Comparison of ENCODE assay signal across 17 mouse cellular contexts in the genomic region with DNA sequence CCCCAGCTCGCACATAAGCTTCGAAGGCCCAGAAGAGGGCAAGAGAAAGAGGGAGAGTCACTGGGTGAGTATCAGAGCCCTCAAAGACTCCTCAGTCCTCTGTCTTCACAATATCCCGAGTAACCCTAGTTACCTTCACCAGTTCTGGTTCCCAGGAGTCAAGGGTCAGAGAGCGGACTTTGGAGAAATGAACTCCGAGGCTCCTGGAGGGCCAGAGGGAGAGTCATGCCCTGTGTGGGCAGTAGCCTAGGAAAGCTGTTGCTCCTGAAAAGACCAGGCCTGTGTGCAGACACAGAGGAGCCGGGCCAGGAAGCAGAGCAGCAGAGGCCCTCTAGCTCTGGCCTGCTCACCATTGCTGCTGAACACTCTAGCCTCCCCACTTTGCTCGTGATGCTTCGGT. TPM values are rescaled to one million over a fixed set of nuclear protein-coding genes. Genes with fewer than 3 reads are reported as not detected.
DNase-seq lines count a peak whose midpoint lies in the region; ATAC-seq and TF ChIP-seq lines count a peak whose summit lies in the region.
"Had no signal": no experiment of that assay in that cellular context is flagged by ENCODE, and none has a peak within 500 bp of the region (broad histone marks: within the 10 kb centered on the region; RNA-seq: fewer than 3 reads in every experiment).

No protein-coding gene starts in this region.

- peaks cover 13% of the 10 kb centered on the region for H3K27me3 ChIP-seq in hindbrain, embryonic 10.5 days (ENCODE audit: insufficient read depth, poor library complexity, severe bottlenecking)
- peaks cover 20% of the 10 kb centered on the region for H3K27me3 ChIP-seq in hindbrain, embryonic 12.5 days
- H3K27me3 ChIP-seq in liver, embryonic 13.5 days, result 0 out of 2 replicates have a peak, but pooled peaks cover 4% of the 10 kb centered on the region
- H3K27me3 ChIP-seq in liver, postnatal 0 days (ENCODE audit: insufficient read depth, low read length), result no peaks in the 10 kb centered on the region
- H3K27me3 ChIP-seq in limb, embryonic 15.5 days, result no peaks in the 10 kb centered on the region
- H3K27me3 ChIP-seq: Patski had no signal

- no peak for TF ChIP-seq CTCF in gastrocnemius, adult 2 months (IDR thresholded peaks at IDR 0.05)
- no peak for TF ChIP-seq CTCF in liver, postnatal 0 days (IDR thresholded peaks at IDR 0.05; ENCODE audit: low read depth)

- H3K4me2 ChIP-seq in hindbrain, embryonic 12.5 days (replicated peaks), result no peak overlapping the region
- no peak overlapping the region for H3K4me2 ChIP-seq in liver, embryonic 13.5 days
- no peak overlapping the region for H3K4me2 ChIP-seq in liver, postnatal 0 days (ENCODE audit: low read depth, low read length)
- H3K4me2 ChIP-seq in limb, embryonic 15.5 days, result no peak overlapping the region
- H3K4me2 ChIP-seq: forebrain, embryonic 12.5 days; midbrain, embryonic 15.5 days had no signal

- no peaks in the 10 kb centered on the region for H3K36me3 ChIP-seq in hindbrain, embryonic 10.5 days
- H3K36me3 ChIP-seq in hindbrain, embryonic 12.5 days, result no peaks in the 10 kb centered on the region
- no peaks in the 10 kb centered on the region for H3K36me3 ChIP-seq in liver, embryonic 13.5 days
- H3K36me3 ChIP-seq in liver, postnatal 0 days (replicated peaks; ENCODE audit: insufficient read depth, low read length), result 0 out of 2 replicates have a peak, but pooled peaks cover 11% of the 10 kb centered on the region
- no peaks in the 10 kb centered on the region for H3K36me3 ChIP-seq in limb, embryonic 15.5 days
- H3K36me3 ChIP-seq: forebrain, embryonic 12.5 days; midbrain, embryonic 15.5 days had no signal

- H3K9ac ChIP-seq in hindbrain, embryonic 12.5 days, result no peak overlapping the region
- H3K9ac ChIP-seq in liver, embryonic 13.5 days, result peak overlapping the region; percentile 20; the same call in 1 of the 2 replicates
- H3K9ac ChIP-seq in liver, postnatal 0 days (replicated peaks), result no peak overlapping the region
- no peak overlapping the region for H3K9ac ChIP-seq in limb, embryonic 15.5 days
- H3K9ac ChIP-seq: forebrain, embryonic 12.5 days; midbrain, embryonic 15.5 days had no signal

- TF ChIP-seq EP300 in liver, postnatal 0 days (IDR thresholded peaks at IDR 0.05; ENCODE audit: low read depth), result no peak

- WGBS in hindbrain, embryonic 10.5 days, result 84% methylated on average over 8 of the region's 8 CpGs
- WGBS in hindbrain, embryonic 12.5 days, result 87% methylated on average over 8 of the region's 8 CpGs
- WGBS in liver, embryonic 13.5 days (ENCODE audit: insufficient replicate concordance), result 78% methylated on average over 8 of the region's 8 CpGs
- WGBS in liver, postnatal 0 days (ENCODE audit: insufficient replicate concordance), result 80% methylated on average over 8 of the region's 8 CpGs
- 78% methylated on average over 8 of the region's 8 CpGs for WGBS in limb, embryonic 15.5 days

- ATAC-seq in hindbrain, embryonic 12.5 days (ENCODE audit: low FRiP score), result no peak
- no peak for ATAC-seq in liver, embryonic 13.5 days (ENCODE audit: low read depth)
- no peak for ATAC-seq in liver, postnatal 0 days
- no peak for ATAC-seq in limb, embryonic 15.5 days (ENCODE audit: insufficient number of reproducible peaks, low FRiP score, low TSS enrichment, low read depth)
- ATAC-seq: midbrain, embryonic 15.5 days; Patski had no signal

- no peak for DNase-seq in gastrocnemius, adult 2 months
- DNase-seq in gastrocnemius, postnatal 10 days, result no peak
- no peak for DNase-seq in hindbrain, embryonic 10.5 days (ENCODE audit: low spot score)
- DNase-seq in liver, embryonic 13.5 days, result no peak
- no peak for DNase-seq in liver, postnatal 0 days
- DNase-seq in right cerebral cortex, adult 2 months (ENCODE audit: low spot score in 2 of 2), result no peak
- DNase-seq: cerebellum, adult 11 months; layer of hippocampus, postnatal 36 days; left cerebral cortex, postnatal 4 days had no signal

- peak overlapping the region; percentile 46 for H3K4me3 ChIP-seq in gastrocnemius, adult 2 months
- no peak overlapping the region for H3K4me3 ChIP-seq in hindbrain, embryonic 10.5 days
- H3K4me3 ChIP-seq in hindbrain, embryonic 12.5 days, result no peak overlapping the region
- H3K4me3 ChIP-seq in liver, embryonic 13.5 days (replicated peaks), result no peak overlapping the region
- no peak overlapping the region for H3K4me3 ChIP-seq in liver, postnatal 0 days (ENCODE audit: low read depth, low read length)
- H3K4me3 ChIP-seq in limb, embryonic 15.5 days, result no peak overlapping the region
- H3K4me3 ChIP-seq: forebrain, embryonic 12.5 days; midbrain, embryonic 15.5 days had no signal

- H3K27ac ChIP-seq in gastrocnemius, adult 2 months, result peak overlapping the region; percentile 72
- peak overlapping the region; percentile 40 for H3K27ac ChIP-seq in hindbrain, embryonic 10.5 days
- H3K27ac ChIP-seq in hindbrain, embryonic 12.5 days, result no peak overlapping the region
- peak overlapping the region; percentile 56 for H3K27ac ChIP-seq in liver, embryonic 13.5 days
- H3K27ac ChIP-seq in liver, postnatal 0 days (ENCODE audit: low read depth), result no peak overlapping the region
- H3K27ac ChIP-seq in limb, embryonic 15.5 days, result 0 out of 2 replicates have a peak overlapping the region, but pooled peaks have one; percentile 24
- H3K27ac ChIP-seq: forebrain, embryonic 12.5 days; midbrain, embryonic 15.5 days had no signal

- intact Hi-C loops in gastrocnemius, adult 2 months (cut with DNase I), result no loop called here

- peaks cover 34% of the 10 kb centered on the region for H3K4me1 ChIP-seq in hindbrain, embryonic 10.5 days (replicated peaks)
- peaks cover 16% of the 10 kb centered on the region for H3K4me1 ChIP-seq in hindbrain, embryonic 12.5 days
- peaks cover 77% of the 10 kb centered on the region for H3K4me1 ChIP-seq in liver, embryonic 13.5 days (replicated peaks)
- H3K4me1 ChIP-seq in liver, postnatal 0 days (ENCODE audit: insufficient read depth), result peaks cover 30% of the 10 kb centered on the region
- peaks cover 21% of the 10 kb centered on the region for H3K4me1 ChIP-seq in limb, embryonic 15.5 days

- no peaks in the 10 kb centered on the region for H3K9me3 ChIP-seq in hindbrain, embryonic 10.5 days
- H3K9me3 ChIP-seq in hindbrain, embryonic 12.5 days (replicated peaks), result no peaks in the 10 kb centered on the region
- no peaks in the 10 kb centered on the region for H3K9me3 ChIP-seq in liver, embryonic 13.5 days (replicated peaks)
- no peaks in the 10 kb centered on the region for H3K9me3 ChIP-seq in liver, postnatal 0 days (ENCODE audit: low read length)
- no peaks in the 10 kb centered on the region for H3K9me3 ChIP-seq in limb, embryonic 15.5 days
- H3K9me3 ChIP-seq: forebrain, embryonic 12.5 days; midbrain, embryonic 15.5 days had no signal

RNA-seq across cellular contexts. Expression of gene Kctd11, which starts 3.5 kb away (rescaled TPM):
- 1 to 10 TPM; 1.3 to 1.7 TPM for total RNA-seq in gastrocnemius, adult 2 months (2021)
- total RNA-seq in gastrocnemius, postnatal 10 days (2021), result 1 to 10 TPM; 2.3 to 3.7 TPM
- polyA plus RNA-seq in hindbrain, embryonic 10.5 days (2016; fragmentation: Nextera tagmentation; extraction: Ambion mirVana), result 5.2 and 6.8 TPM in 2 replicates
- 2.9 and 3.2 TPM in 2 replicates for polyA plus RNA-seq in hindbrain, embryonic 12.5 days (2016; fragmentation: Nextera tagmentation; extraction: Ambion mirVana)
- 0.89 and 1.3 TPM in 2 replicates for polyA plus RNA-seq in liver, embryonic 13.5 days (2015; fragmentation: Nextera tagmentation; extraction: Ambion mirVana)
- polyA plus RNA-seq in liver, postnatal 0 days (2015; fragmentation: Nextera tagmentation; extraction: Ambion mirVana), result 0.92 and 0.95 TPM in 2 replicates
- 20.5 TPM in 2 replicates for polyA plus RNA-seq in limb, embryonic 15.5 days (2015; fragmentation: Nextera tagmentation; extraction: Ambion mirVana)

RNA-seq across cellular contexts. Expression of gene Tmem95, which starts 6.8 kb away (rescaled TPM):
- total RNA-seq in gastrocnemius, adult 2 months (2021), result not detected
- total RNA-seq in gastrocnemius, postnatal 10 days (2021), result not detected
- not detected in 2 replicates for polyA plus RNA-seq in hindbrain, embryonic 10.5 days (2016; fragmentation: Nextera tagmentation; extraction: Ambion mirVana)
- polyA plus RNA-seq in hindbrain, embryonic 12.5 days (2016; fragmentation: Nextera tagmentation; extraction: Ambion mirVana), result not detected in 2 replicates
- polyA plus RNA-seq in liver, embryonic 13.5 days (2015; fragmentation: Nextera tagmentation; extraction: Ambion mirVana), result not detected in 2 replicates
- polyA plus RNA-seq in liver, postnatal 0 days (2015; fragmentation: Nextera tagmentation; extraction: Ambion mirVana), result not detected in 2 replicates
- 0.31 and 0.73 TPM in 2 replicates for polyA plus RNA-seq in limb, embryonic 15.5 days (2015; fragmentation: Nextera tagmentation; extraction: Ambion mirVana)
- total RNA-seq: hematopoietic stem cell, adult 5-6 weeks; layer of hippocampus, postnatal 36 days; left cerebral cortex, postnatal 4 days had no signal
- polyA plus RNA-seq: embryonic facial prominence, embryonic 14.5 days; forebrain, embryonic 12.5 days; midbrain, embryonic 15.5 days; neural tube, embryonic 14.5 days had no signal

RNA-seq across cellular contexts. Expression of gene Acap1, which starts 10.7 kb away (rescaled TPM):
- under 1 TPM in 1 of 2 experiments, not detected in 1; 0.08 TPM for total RNA-seq in gastrocnemius, adult 2 months (2021)
- 1 to 10 TPM in 1 of 2 experiments, under 1 TPM in 1; 0.42 to 1.0 TPM for total RNA-seq in gastrocnemius, postnatal 10 days (2021)
- polyA plus RNA-seq in hindbrain, embryonic 10.5 days (2016; fragmentation: Nextera tagmentation; extraction: Ambion mirVana), result 1.2 and 1.4 TPM in 2 replicates
- 0.86 and 0.92 TPM in 2 replicates for polyA plus RNA-seq in hindbrain, embryonic 12.5 days (2016; fragmentation: Nextera tagmentation; extraction: Ambion mirVana)
- 4.4 and 4.9 TPM in 2 replicates for polyA plus RNA-seq in liver, embryonic 13.5 days (2015; fragmentation: Nextera tagmentation; extraction: Ambion mirVana)
- 6.5 and 7.1 TPM in 2 replicates for polyA plus RNA-seq in liver, postnatal 0 days (2015; fragmentation: Nextera tagmentation; extraction: Ambion mirVana)
- polyA plus RNA-seq in limb, embryonic 15.5 days (2015; fragmentation: Nextera tagmentation; extraction: Ambion mirVana), result 2.7 and 3.1 TPM in 2 replicates
- total RNA-seq: layer of hippocampus, postnatal 36 days had no signal

RNA-seq across cellular contexts. Expression of gene 2810408A11Rik, which starts 16.1 kb away (rescaled TPM):
- total RNA-seq in gastrocnemius, adult 2 months (2021), result under 1 TPM in 1 of 2 experiments, not detected in 1; 0.33 TPM
- 1 to 10 TPM; 1.8 to 2.4 TPM for total RNA-seq in gastrocnemius, postnatal 10 days (2021)
- 11.4 and 15.2 TPM in 2 replicates for polyA plus RNA-seq in hindbrain, embryonic 10.5 days (2016; fragmentation: Nextera tagmentation; extraction: Ambion mirVana)
- 17.8 TPM in 2 replicates for polyA plus RNA-seq in hindbrain, embryonic 12.5 days (2016; fragmentation: Nextera tagmentation; extraction: Ambion mirVana)
- polyA plus RNA-seq in liver, embryonic 13.5 days (2015; fragmentation: Nextera tagmentation; extraction: Ambion mirVana), result 0.89 and 1.0 TPM in 2 replicates
- 0.90 and 1.2 TPM in 2 replicates for polyA plus RNA-seq in liver, postnatal 0 days (2015; fragmentation: Nextera tagmentation; extraction: Ambion mirVana)
- polyA plus RNA-seq in limb, embryonic 15.5 days (2015; fragmentation: Nextera tagmentation; extraction: Ambion mirVana), result 7.6 and 8.4 TPM in 2 replicates

RNA-seq across cellular contexts. Expression of gene Neurl4, which starts 16.2 kb away (rescaled TPM):
- 10 to 100 TPM; 25.2 to 33.5 TPM for total RNA-seq in gastrocnemius, adult 2 months (2021)
- 10 to 100 TPM; 31.2 to 31.8 TPM for total RNA-seq in gastrocnemius, postnatal 10 days (2021)
- 12.5 and 13.4 TPM in 2 replicates for polyA plus RNA-seq in hindbrain, embryonic 10.5 days (2016; fragmentation: Nextera tagmentation; extraction: Ambion mirVana)
- 15.0 and 15.2 TPM in 2 replicates for polyA plus RNA-seq in hindbrain, embryonic 12.5 days (2016; fragmentation: Nextera tagmentation; extraction: Ambion mirVana)
- polyA plus RNA-seq in liver, embryonic 13.5 days (2015; fragmentation: Nextera tagmentation; extraction: Ambion mirVana), result 2.3 and 2.8 TPM in 2 replicates
- polyA plus RNA-seq in liver, postnatal 0 days (2015; fragmentation: Nextera tagmentation; extraction: Ambion mirVana), result 1.0 and 1.4 TPM in 2 replicates
- 7.1 and 7.3 TPM in 2 replicates for polyA plus RNA-seq in limb, embryonic 15.5 days (2015; fragmentation: Nextera tagmentation; extraction: Ambion mirVana)

Comparison
In these comparisons a context has a peak if more than half of its experiments do, and no peak if none do; other contexts are left out.
1. H3K27ac ChIP-seq: peak in gastrocnemius, adult 2 months (single experiment), hindbrain, embryonic 10.5 days (single experiment), liver, embryonic 13.5 days (single experiment) and limb, embryonic 15.5 days (single experiment); none in hindbrain, embryonic 12.5 days (single experiment) and liver, postnatal 0 days (single experiment).